Mouse (Mus musculus) liver, postnatal 0 days (tissue): ENCODE measurements around the gene Ngfr.

ENCODE experiments used
- CTCF ChIP-seq: sonication (generic); IDR thresholded peaks from 2 replicates; pipeline ENCODE4 v1.5.1; 2016; ENCODE audit warnings: antibody characterized with exemption, low read depth
- EP300 ChIP-seq: IDR thresholded peaks from 2 replicates; pipeline ENCODE4 v1.6.1; 2016; ENCODE audit warnings: antibody characterized with exemption, low read depth, mild to moderate bottlenecking

- TF ChIP-seq CTCF, result no peak
- TF ChIP-seq EP300, result no peak
Observed at GRCm38 (mm10) chr11:95567366-95567765, 20.2 kb downstream of the Ngfr start.
